Mouse (Mus musculus): Measurements from ENCODE around the gene Ppil4.

DNA sequence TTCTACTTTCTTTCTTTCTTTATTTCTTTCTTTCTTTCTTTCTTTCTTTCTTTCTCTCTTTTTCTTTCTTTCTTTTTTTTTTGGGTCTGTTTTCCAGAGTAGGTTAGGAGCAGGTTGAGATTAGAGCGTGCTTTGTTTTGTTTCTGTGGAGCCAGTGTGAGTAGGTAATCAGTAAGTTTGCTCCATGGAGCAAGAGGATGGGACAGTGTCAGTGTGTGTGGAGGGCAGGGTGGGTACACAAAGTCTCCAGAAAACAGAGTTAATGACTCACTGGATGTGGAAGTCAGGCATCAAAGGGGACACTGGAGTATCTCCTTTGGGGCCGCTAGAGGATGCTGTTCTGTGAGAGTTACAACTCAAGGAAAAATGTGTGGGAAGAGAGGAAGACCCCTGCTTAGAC, 44.2 kb downstream of the Ppil4 start:
- TF ChIP-seq CTCF (IDR thresholded peaks at IDR 0.05; ENCODE audit: control insufficient read depth, insufficient read depth, insufficient replicate concordance, low read depth, low read length) = no peak
- TF ChIP-seq POLR2A (IDR thresholded peaks at IDR 0.05; ENCODE audit: control insufficient read depth, low read depth, low read length) = no peak
